Mouse (Mus musculus) bone marrow, adult 2 months (tissue): ENCODE measurements at regions not wholly inside any gene's neighbourhood (a gene's known extent, or its start where the extent isn't known, plus 50 kb on each side); places are given as distances from the start of the nearest gene placed in this dataset.

Source experiments
- CTCF ChIP-seq: fragments of 200-500 bp; IDR thresholded peaks from 2 replicates; pipeline ENCODE4 v1.5.1; 2011; ENCODE audit warnings: low read length, control low read depth; ENCODE audit not compliant: control insufficient read depth, insufficient read depth
- POLR2A ChIP-seq: fragments of 200-500 bp; IDR thresholded peaks from 2 replicates; pipeline ENCODE4 v1.6.1; 2011; ENCODE audit warnings: low read depth, mild to moderate bottlenecking, control low read depth, low read length, borderline replicate concordance; ENCODE audit not compliant: control insufficient read depth

- no peak for TF ChIP-seq CTCF
- no peak for TF ChIP-seq POLR2A
These were observed 75.8 kb upstream of the Hs6st1 start for GRCm38 (mm10) chr1:35992227-35992909.
